Mouse (Mus musculus) C2C12 (cell line): ENCODE data around the gene Rhd. TPM values are rescaled to one million over a fixed set of nuclear protein-coding genes. Genes with fewer than 3 reads are reported as not detected.

Experiments
- H3K27me3 ChIP-seq: one replicate; pipeline ENCODE4 v1.6.1; 2011; ENCODE audit not compliant: control insufficient read depth, insufficient read depth, insufficient read length
- H3K36me3 ChIP-seq: one replicate; pipeline ENCODE4 v1.6.1; 2011; ENCODE audit not compliant: control insufficient read depth, insufficient read depth
- H3K4me3 ChIP-seq: one replicate; pipeline ENCODE4 v1.5.1; 2011; ENCODE audit warnings: mild to moderate bottlenecking, control low read depth; ENCODE audit not compliant: poor library complexity, insufficient read depth, severe bottlenecking
- H3K79me2 ChIP-seq: one replicate; pipeline ENCODE4 v1.6.1; 2011; ENCODE audit not compliant: control insufficient read depth, insufficient read depth
- H3K79me3 ChIP-seq: one replicate; pipeline ENCODE4 v1.6.1; 2011; ENCODE audit warnings: low read depth, control low read depth
- H3ac ChIP-seq: one replicate; pipeline ENCODE3; 2011; ENCODE audit warnings: low read depth; ENCODE audit not compliant: control insufficient read depth, insufficient read length
- CEBPB ChIP-seq: IDR thresholded peaks from one replicate; pipeline ENCODE4 v1.6.1; 2011; ENCODE audit warnings: low read depth, mild to moderate bottlenecking, control low read depth, moderate library complexity
- CTCF ChIP-seq: IDR thresholded peaks from one replicate; pipeline ENCODE4 v1.5.1; 2011; ENCODE audit not compliant: control insufficient read depth, insufficient read depth, insufficient read length
- FOSL1 ChIP-seq: IDR thresholded peaks from one replicate; pipeline ENCODE4 v1.8.0; 2011; ENCODE audit warnings: mild to moderate bottlenecking, low read length; ENCODE audit not compliant: poor library complexity, insufficient read depth, severe bottlenecking
- MAX ChIP-seq: IDR thresholded peaks from one replicate; pipeline ENCODE4 v1.6.1; 2011; ENCODE audit warnings: mild to moderate bottlenecking, control low read depth
- MYOD1 ChIP-seq: IDR thresholded peaks from one replicate; pipeline ENCODE4 v1.6.1; 2011; ENCODE audit warnings: low read depth; ENCODE audit not compliant: control insufficient read depth, insufficient read length
- MYOG ChIP-seq: IDR thresholded peaks from one replicate; pipeline ENCODE4 v1.6.1; 2011; ENCODE audit not compliant: control insufficient read depth, insufficient read length; ENCODE audit errors: extremely low read depth
- USF1 ChIP-seq: IDR thresholded peaks from one replicate; pipeline ENCODE4 v1.6.1; 2011; ENCODE audit warnings: low read depth, mild to moderate bottlenecking, control low read depth, moderate library complexity
- polyA plus RNA-seq: library from polyadenylated mRNA; unstranded; fragments of >200 nt; fragmentation: generic; extraction: Trizol; gene quantifications from one replicate; pipeline ENCODE4 v1.2.1, GENCODE M21; 2012; ENCODE audit warnings: missing spikeins

Rhd gene
- polyA plus RNA-seq, 1 experiment, result 0.14 TPM

- Histone ChIP-seq H3ac (no peak overlapping the region), H3K79me2 (no peaks in the 10 kb centered on the region), H3K79me3 (no peaks in the 10 kb centered on the region), H3K27me3 (peaks cover 17% of the 10 kb centered on the region), H3K36me3 (no peaks in the 10 kb centered on the region), H3K4me3 (no peak overlapping the region)
- TF ChIP-seq CEBPB (no peak), CTCF (no peak), MYOG (no peak), MAX (no peak), USF1 (no peak), MYOD1 (no peak), FOSL1 (no peak)
Measured at GRCm38 (mm10) chr4:134862996-134863395, 1.3 kb upstream of the Rhd start.

DNA sequence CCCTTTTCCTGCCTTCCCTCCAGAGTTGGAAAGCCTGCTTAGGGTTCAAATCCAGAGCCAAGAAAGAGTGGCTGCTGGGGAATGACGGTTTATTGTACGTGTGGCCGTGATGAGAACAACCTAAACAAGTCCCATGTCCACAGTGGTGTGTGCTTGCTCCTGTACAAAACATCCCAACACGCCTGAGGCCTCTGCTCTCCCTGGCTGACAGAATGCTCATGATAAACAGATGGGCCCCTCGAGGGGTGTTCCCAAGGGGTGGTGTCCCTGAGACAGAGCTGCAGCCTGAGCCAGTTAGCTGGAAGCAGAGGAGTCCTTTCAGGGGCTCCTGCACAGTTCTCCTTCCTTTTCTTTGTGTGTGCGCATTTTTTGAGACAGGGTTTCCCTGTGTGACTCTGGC, 1.0 kb downstream of the Rhd start:
- H3K79me3 ChIP-seq, result no peaks in the 10 kb centered on the region
- no peak for TF ChIP-seq MAX
- TF ChIP-seq MYOD1, result no peak
- TF ChIP-seq MYOG, result no peak
- no peak for TF ChIP-seq USF1
- no peak for TF ChIP-seq CEBPB
- no peak for TF ChIP-seq FOSL1
- no peak for TF ChIP-seq CTCF
- peaks cover 33% of the 10 kb centered on the region for H3K27me3 ChIP-seq
- no peaks in the 10 kb centered on the region for H3K36me3 ChIP-seq
- H3K4me3 ChIP-seq, result no peak overlapping the region
- H3ac ChIP-seq, result no peak overlapping the region
- H3K79me2 ChIP-seq, result no peaks in the 10 kb centered on the region

DNA sequence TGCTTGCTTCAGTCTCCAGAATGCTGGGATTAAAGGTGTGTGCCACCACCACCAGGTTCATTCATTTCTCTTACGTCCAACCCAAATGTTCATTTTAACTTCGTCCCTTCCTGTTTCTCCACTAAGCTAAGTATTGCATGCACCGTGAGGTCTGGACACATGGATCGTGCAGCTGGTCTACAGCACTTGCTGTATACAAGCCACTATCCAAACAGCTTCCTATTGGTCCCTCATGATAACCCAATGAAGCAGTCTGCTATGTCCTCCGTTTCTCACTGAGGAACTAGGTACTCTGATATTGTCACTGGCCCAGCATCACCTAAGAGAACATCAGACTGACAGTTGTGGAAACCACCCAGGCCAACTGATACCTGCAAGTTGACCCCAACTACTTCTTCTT, 1.5 kb downstream of the Rhd start:
- H3K27me3 ChIP-seq, result peaks cover 33% of the 10 kb centered on the region
- H3K4me3 ChIP-seq, result no peak overlapping the region
- no peaks in the 10 kb centered on the region for H3K79me2 ChIP-seq
- TF ChIP-seq MYOG (no peak), MAX (no peak), FOSL1 (no peak), CTCF (no peak), MYOD1 (no peak), CEBPB (no peak)
- no peaks in the 10 kb centered on the region for H3K36me3 ChIP-seq
- H3ac ChIP-seq, result no peak overlapping the region
- H3K79me3 ChIP-seq, result no peaks in the 10 kb centered on the region

DNA sequence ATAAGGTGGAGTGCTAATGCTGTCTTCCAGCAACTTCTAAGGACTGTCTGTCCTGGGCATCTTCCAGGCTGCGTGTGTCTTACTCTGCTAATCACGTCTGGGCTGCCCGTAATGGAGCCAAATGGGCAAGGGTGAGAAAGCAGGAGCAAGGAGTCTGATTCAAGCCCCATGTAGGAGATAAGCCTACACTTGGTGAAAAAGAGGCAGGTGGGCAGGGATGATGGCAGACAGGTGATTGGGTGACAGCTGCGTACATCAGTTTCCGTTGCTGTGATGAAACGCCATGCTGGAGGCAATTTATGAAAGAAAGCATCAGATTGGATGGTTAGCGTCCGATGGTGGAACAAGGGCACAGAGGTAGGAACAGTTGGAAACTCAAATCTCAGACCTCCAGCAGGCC, 2.9 kb downstream of the Rhd start:
- Histone ChIP-seq H3K36me3 (no peaks in the 10 kb centered on the region), H3K4me3 (no peak overlapping the region), H3K27me3 (peaks cover 33% of the 10 kb centered on the region), H3ac (no peak overlapping the region), H3K79me3 (no peaks in the 10 kb centered on the region), H3K79me2 (no peaks in the 10 kb centered on the region)
- TF ChIP-seq USF1 (no peak), FOSL1 (no peak), MYOG (no peak), MYOD1 (no peak), CEBPB (no peak), MAX (no peak), CTCF (no peak)

DNA sequence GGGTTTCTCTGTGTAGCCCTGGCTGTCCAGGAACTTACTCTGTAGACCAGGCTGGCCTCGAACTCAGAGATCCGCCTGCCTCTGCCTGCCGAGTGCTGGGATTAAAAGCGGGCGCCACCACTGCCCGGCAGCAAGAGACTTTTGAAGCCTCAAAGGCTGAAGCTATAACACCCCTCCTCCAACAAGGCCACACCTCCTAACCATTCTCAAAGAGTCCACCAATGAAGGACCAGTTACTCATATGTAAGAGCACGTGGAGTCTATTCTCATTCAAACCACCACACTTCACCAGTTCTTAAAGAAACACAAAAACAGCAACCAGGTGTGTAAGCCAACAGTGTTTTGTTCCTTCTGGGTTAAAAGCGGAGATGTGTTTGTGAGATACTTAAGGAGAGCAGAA, 3.3 kb downstream of the Rhd start:
- H3K36me3 ChIP-seq, result no peaks in the 10 kb centered on the region
- peaks cover 31% of the 10 kb centered on the region for H3K27me3 ChIP-seq
- no peak overlapping the region for H3K4me3 ChIP-seq
- no peaks in the 10 kb centered on the region for H3K79me3 ChIP-seq
- H3K79me2 ChIP-seq, result no peaks in the 10 kb centered on the region
- TF ChIP-seq CEBPB (no peak), USF1 (no peak), CTCF (no peak)
- no peak overlapping the region for H3ac ChIP-seq

DNA sequence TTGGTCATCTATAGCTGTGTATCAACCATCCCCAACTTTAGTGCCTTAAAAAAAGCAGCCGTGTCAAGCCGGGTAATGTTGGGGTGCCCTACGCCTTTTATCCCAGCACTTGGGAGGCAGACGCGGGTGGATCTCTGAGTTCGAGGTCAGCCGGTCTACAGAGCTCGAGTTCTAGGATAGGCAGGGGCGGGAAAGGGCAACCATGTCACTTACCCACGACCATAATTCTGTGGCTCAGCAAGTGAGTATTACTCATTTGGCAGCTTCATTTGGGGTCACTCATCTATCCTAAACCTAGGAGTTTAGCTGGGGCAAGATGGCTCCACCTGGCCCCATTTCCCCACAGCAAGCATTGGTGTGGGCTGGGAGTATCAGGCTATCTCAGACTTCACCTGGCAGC, 3.7 kb downstream of the Rhd start:
- no peaks in the 10 kb centered on the region for H3K79me3 ChIP-seq
- H3K36me3 ChIP-seq, result no peaks in the 10 kb centered on the region
- H3K4me3 ChIP-seq, result no peak overlapping the region
- no peaks in the 10 kb centered on the region for H3K79me2 ChIP-seq
- H3K27me3 ChIP-seq, result peaks cover 30% of the 10 kb centered on the region
- TF ChIP-seq MYOG (no peak), FOSL1 (no peak), MAX (no peak)
- H3ac ChIP-seq, result no peak overlapping the region
